Mouse (Mus musculus) embryonic facial prominence, embryonic 10.5 days (tissue): ENCODE measurements around the gene Tcf12. TPM values are rescaled to one million over a fixed set of nuclear protein-coding genes. Genes with fewer than 3 reads are reported as not detected.

Experiments used
- DNase-seq: peaks from one replicate; pipeline ENCODE4 v3.0.0-alpha.2; 2017; ENCODE audit warnings: low spot score
- H3K27ac ChIP-seq: fragments of 300-500 bp; sonication (generic); replicated peaks from 2 replicates; pipeline ENCODE4 v1.5.1; 2016; ENCODE audit warnings: mild to moderate bottlenecking
- H3K27me3 ChIP-seq: fragments of 300-500 bp; sonication (generic); replicated peaks from 2 replicates; pipeline ENCODE4 v1.6.1; 2016; ENCODE audit warnings: low read depth, mild to moderate bottlenecking; ENCODE audit not compliant: poor library complexity, severe bottlenecking
- H3K36me3 ChIP-seq: fragments of 300-500 bp; sonication (generic); replicated peaks from 2 replicates; pipeline ENCODE4 v1.6.1; 2016; ENCODE audit warnings: mild to moderate bottlenecking, moderate library complexity
- H3K4me1 ChIP-seq: fragments of 300-500 bp; sonication (generic); 2 replicates; pipeline ENCODE4 v1.6.1; 2016
- H3K4me3 ChIP-seq: fragments of 300-500 bp; sonication (generic); 2 replicates; pipeline ENCODE4 v1.5.1; 2016; ENCODE audit warnings: mild to moderate bottlenecking, moderate library complexity
- H3K9me3 ChIP-seq: fragments of 300-500 bp; sonication (generic); 2 replicates; pipeline ENCODE4 v1.6.1; 2016; ENCODE audit warnings: mild to moderate bottlenecking
- WGBS: fragments of 180-500 bp; shearing (Covaris S2); methylation state at CpG from one replicate; pipeline ENCODE4 v1.1.7; 2016; 5-methylcytosine and 5-hydroxymethylcytosine counted together
- microRNA-seq: library from miRNA; unstranded; fragments of <30 nt; microRNA quantifications from one replicate; pipeline ENCODE4, GENCODE M21; 2017
- polyA plus RNA-seq: library from polyadenylated mRNA; unstranded; fragments of >200 nt; fragmentation: Nextera tagmentation; extraction: Ambion mirVana; gene quantifications from 2 replicates; pipeline ENCODE4 v1.2.1, GENCODE M21; 2016

Tcf12 gene
- polyA plus RNA-seq, 1 experiment from 2014 or later = 169 TPM

- 24% methylated on average over 6 of the region's 6 CpGs for WGBS
- Histone ChIP-seq H3K4me3 (no peak overlapping the region), H3K27me3 (peaks cover 4% of the 10 kb centered on the region; the same call in 1 of the 2 replicates), H3K4me1 (peaks cover 39% of the 10 kb centered on the region), H3K36me3 (no peaks in the 10 kb centered on the region), H3K9me3 (no peaks in the 10 kb centered on the region), H3K27ac (0 out of 2 replicates have a peak overlapping the region, but pooled peaks have one; percentile 0)
- DNase-seq = no peak
Measured at GRCm38 (mm10) chr9:71804116-71804515, 307.6 kb downstream of the Tcf12 start.

- H3K27me3 ChIP-seq = peaks cover 4% of the 10 kb centered on the region; the same call in 1 of the 2 replicates
- H3K27ac ChIP-seq = no peak overlapping the region
Measured at GRCm38 (mm10) chr9:71803281-71803680, 308.4 kb downstream of the Tcf12 start.

GRCm38 (mm10) chr9:71799598-71799997, 312.1 kb downstream of the Tcf12 start:
- peaks cover 4% of the 10 kb centered on the region; the same call in 1 of the 2 replicates for H3K27me3 ChIP-seq
- no peak overlapping the region for H3K27ac ChIP-seq
- no peak overlapping the region for H3K4me3 ChIP-seq
- 86% methylated on average over 5 of the region's 5 CpGs for WGBS
- H3K9me3 ChIP-seq = no peaks in the 10 kb centered on the region
- H3K4me1 ChIP-seq = peaks cover 25% of the 10 kb centered on the region
- no peak for DNase-seq
- H3K36me3 ChIP-seq = no peaks in the 10 kb centered on the region

More at GRCm38 (mm10) chr9:71803281-71803680, 308.4 kb downstream of the Tcf12 start:
- peaks cover 36% of the 10 kb centered on the region for H3K4me1 ChIP-seq
- DNase-seq = no peak
- no peaks in the 10 kb centered on the region for H3K36me3 ChIP-seq
- no peak overlapping the region for H3K4me3 ChIP-seq
- H3K9me3 ChIP-seq = no peaks in the 10 kb centered on the region
- WGBS = 67% methylated on average over 7 of the region's 7 CpGs

DNA sequence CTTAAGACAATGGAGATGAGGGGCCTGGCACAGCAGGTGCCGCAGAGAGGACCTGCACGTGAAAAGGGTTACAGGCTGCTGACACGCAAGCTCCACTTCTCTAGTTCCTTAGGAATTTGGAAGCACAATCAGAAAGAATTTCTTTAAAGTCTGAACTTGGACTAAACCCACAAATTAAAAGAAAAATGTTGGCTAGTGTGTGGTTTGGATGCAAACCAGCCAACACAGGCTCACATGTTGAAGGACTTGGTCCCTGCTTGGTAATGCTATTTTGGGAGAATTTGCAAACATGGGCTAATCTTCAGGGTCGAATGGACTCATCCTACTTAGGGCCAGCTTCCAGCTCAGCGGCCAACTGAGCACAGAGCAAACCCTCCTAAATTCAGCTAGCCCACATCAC, 313.5 kb downstream of the Tcf12 start:
- no peaks in the 10 kb centered on the region for H3K36me3 ChIP-seq
- H3K27me3 ChIP-seq = peaks cover 4% of the 10 kb centered on the region; the same call in 1 of the 2 replicates
- DNase-seq = no peak
- WGBS = 68% methylated on average over 5 of the region's 5 CpGs
- H3K4me3 ChIP-seq = no peak overlapping the region
- no peak overlapping the region for H3K27ac ChIP-seq
- H3K4me1 ChIP-seq = peaks cover 10% of the 10 kb centered on the region
- no peaks in the 10 kb centered on the region for H3K9me3 ChIP-seq

Small RNA genes within 50 kb of the gene (microRNA-seq; reads per million reads assigned to microRNA genes)
- gene Gm27450 = not detected

Other genes with a start within 250 kb of the Tcf12 start
- 50.3 and 53.0 TPM in 2 replicates for gene Zfp280d, start 163.0 kb upstream of the Tcf12 start, polyA plus RNA-seq